Mouse (Mus musculus): ENCODE measurements around the gene 2310022A10Rik.
A peak's percentile ranks its signal among the peaks of the same experiment; 100 is the strongest.

2310022A10Rik gene

DNA sequence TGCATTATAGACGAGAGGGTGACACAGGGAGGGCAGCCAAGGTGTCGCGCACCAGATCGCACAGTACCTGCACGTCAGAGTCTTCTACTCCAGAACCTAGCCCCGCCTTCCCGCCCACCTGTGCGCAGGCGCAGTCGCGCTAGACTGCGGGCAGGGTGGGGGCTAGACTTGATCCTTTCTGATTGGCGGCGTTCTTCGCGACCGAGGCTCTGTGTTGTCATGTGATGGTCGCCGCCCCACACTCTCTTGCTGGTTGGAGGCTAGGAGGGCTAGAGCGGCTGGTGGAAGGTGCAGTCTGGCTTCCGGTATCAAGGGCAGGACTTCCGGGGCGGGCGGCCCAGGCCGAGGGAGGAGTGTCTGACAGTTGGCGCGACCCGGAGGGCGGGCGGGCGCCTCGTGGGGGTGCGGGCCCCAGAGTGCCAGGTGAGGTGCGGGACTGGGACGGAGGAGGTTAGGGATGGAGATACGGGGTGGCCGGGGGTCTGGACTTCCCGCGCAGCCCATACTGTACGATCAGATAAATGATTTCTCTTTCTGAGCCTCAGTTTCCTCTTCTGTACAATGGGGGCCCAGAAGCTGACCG lies at the start of gene 2310022A10Rik, which contains the start of gene Pld3:
2310022A10Rik (plus strand) TSS at position 303 of the 583 bp plus-strand sequence.
Pld3 (minus strand) TSS at position 288 of the 583 bp plus-strand sequence.
- DNase-seq, result peak; percentile 100

GRCm38 (mm10) chr7:27506765-27507370 lies 46.2 kb upstream of the 2310022A10Rik start:
- peak; percentile 92 for DNase-seq

- peak; percentile 100 for DNase-seq
Measured at GRCm38 (mm10) chr7:27507711-27508647, 45.1 kb upstream of the 2310022A10Rik start.

- DNase-seq, result peak; percentile 96
Measured at GRCm38 (mm10) chr7:27508648-27509005, 44.4 kb upstream of the 2310022A10Rik start.

- DNase-seq, result no peak
Measured at GRCm38 (mm10) chr7:27510809-27511208, 42.2 kb upstream of the 2310022A10Rik start.

DNA sequence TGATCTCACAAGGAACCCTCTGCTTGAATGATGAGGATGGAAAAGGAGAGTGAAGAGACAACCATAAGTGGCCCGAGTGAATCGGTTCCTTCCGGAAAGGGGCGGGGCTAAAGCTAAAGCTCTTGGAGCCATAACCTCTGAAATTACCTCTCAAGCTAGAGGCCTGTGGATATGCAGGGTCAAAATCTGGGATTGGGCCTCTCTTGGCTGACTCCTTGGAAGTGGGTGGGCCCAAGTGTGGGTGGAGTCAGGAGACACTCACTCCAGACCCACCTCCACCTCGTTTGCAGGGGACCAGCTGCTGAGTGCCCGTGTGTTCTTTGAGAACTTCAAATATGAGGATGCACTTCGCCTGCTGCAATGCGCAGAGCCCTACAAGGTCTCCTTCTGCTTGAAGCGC lies 38.1 kb upstream of the 2310022A10Rik start:
- no peak for DNase-seq

- DNase-seq, result peak; percentile 83
Measured at GRCm38 (mm10) chr7:27518314-27518713, 34.7 kb upstream of the 2310022A10Rik start.

GRCm38 (mm10) chr7:27520104-27520503 lies 32.9 kb upstream of the 2310022A10Rik start:
- peak; percentile 79 for DNase-seq

DNA sequence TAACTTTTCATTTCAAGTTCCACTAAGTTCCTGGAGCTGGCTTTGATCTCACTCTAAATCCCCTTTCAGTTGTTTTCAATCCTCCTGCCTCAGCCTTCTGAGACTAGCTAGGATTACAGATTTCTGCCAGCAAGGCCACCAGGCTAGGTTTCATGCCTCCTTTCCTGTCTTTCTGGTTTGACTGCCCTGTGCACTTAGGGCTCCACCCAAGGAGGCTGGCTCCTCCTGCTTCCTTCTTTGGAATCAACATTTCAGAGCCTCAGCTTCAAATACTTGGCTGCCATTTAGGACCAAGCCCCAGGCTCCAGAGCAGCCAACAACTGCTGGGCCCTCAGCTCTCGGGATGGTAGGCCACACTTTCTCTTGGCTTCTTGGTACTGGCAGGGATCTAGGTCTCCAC lies 32.4 kb upstream of the 2310022A10Rik start:
- DNase-seq, result peak; percentile 83

GRCm38 (mm10) chr7:27522967-27523366 lies 30.1 kb upstream of the 2310022A10Rik start, which contains the start of gene Hipk4:
Gene Hipk4, plus strand, starts transcription at chr7:27523267.
- DNase-seq, result no peak

DNA sequence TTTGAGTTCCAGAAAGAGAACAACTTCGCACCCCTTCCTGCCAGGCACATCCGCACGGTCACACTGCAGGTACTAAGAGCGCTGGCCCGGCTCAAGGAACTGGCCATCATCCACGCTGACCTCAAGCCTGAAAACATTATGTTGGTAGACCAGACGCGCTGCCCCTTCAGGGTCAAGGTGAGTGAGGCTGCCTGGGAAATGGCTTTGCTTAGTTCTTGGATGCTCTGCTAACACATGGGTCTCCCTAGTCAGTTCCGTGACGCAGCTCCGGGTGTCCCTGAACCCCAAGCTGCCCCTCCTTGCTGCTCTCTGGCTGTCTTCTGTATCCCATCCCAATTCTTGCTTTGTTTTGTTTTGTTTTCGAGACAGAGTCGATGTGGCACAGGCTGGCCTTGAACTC lies 29.2 kb upstream of the 2310022A10Rik start:
- peak; percentile 80 for DNase-seq

GRCm38 (mm10) chr7:27526039-27526827 lies 26.8 kb upstream of the 2310022A10Rik start:
- DNase-seq, result peak; percentile 94

GRCm38 (mm10) chr7:27529070-27529469 lies 24.0 kb upstream of the 2310022A10Rik start:
- DNase-seq, result peak; percentile 89

DNA sequence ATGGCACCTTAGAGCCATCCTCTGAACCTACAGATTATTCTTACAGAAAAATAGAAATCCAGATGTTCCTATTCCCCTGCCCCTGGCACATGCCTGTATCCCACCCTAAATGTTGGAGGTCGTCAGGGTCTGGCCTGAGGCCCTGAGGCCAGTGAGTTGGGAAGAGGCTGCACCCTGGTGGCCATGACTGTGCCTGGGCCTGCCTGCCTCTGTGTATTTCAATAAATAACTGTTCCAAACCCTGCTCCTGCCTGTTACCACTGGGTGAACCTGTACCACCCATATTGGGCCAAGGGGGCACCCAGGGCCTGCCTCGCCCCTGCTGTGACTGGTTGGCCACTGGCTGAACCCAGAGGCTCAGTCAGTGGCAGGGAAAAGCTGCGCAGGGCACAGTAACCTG lies 22.1 kb upstream of the 2310022A10Rik start:
- DNase-seq, result peak; percentile 88

GRCm38 (mm10) chr7:27531707-27532106 lies 21.3 kb upstream of the 2310022A10Rik start:
- DNase-seq, result no peak

DNA sequence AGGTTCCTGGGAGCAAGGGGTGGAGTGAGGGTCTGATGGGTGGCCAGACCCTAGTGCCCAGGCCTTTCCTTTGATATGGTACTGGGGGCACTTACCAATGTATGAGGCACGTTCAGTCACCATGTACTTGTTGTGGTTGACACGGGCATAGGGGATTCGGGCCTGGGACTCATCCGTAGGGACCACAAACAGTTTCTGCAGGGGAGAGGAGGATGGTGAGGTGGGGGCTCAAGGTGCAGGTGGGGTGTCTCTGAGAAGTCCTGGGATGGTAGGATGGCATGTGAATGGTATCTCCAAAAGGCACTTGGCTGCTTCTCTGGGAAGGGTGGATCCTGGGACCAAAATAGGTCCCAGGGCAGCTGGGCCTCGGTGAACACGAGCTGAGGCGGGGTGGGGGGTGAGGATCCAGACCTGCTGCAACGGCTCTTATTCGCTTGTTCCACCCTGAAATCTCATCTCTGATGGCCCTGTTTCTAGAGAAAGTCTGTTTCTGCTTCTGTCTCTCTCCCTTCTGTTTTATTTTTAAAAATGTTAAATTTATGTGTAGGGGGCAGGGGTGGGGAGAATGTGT lies 20.5 kb upstream of the 2310022A10Rik start:
- DNase-seq, result peak; percentile 90

- peak; percentile 87 for DNase-seq
Measured at GRCm38 (mm10) chr7:27535386-27535785, 17.6 kb upstream of the 2310022A10Rik start.

GRCm38 (mm10) chr7:27536618-27537017 lies 16.4 kb upstream of the 2310022A10Rik start:
- peak; percentile 92 for DNase-seq

DNA sequence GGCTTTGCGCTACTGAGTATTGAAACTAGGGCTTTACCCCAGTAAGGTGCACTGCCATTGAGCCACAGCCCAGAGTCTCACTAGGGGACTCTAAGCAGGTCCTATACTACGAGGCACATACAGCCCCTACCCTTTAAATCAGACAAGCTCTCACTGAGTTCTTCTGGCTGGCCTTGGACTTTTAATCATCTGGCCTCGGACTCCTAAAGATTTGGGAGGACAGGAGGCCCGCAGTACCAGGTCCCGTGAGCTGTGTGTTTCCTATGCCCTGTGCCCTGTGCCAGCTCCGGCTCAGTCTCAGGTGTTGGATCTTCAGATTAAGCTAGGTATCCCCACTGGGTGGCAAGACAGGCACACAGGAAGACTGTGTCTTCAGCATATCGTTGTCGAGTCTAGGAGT lies 15.0 kb upstream of the 2310022A10Rik start:
- DNase-seq, result no peak

DNA sequence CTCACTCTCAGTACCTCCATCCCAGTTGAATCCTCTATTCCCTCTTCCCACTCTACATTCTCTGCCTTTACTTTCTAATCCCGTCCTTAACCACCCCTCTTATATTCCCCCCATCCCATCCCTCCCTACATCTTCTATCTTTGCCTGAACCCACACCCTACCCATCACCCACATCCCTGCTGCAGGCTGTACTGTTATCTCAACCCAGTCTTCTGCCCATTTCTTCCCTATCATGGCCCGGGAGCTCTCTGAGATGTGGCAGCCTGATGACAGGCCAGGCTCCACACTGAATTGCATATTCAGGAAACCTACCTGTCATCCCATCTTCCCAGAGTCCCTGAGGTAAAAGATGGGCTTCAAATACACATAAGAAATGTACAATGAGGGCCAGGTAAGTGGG lies 14.2 kb upstream of the 2310022A10Rik start:
- DNase-seq, result no peak

- peak; percentile 85 for DNase-seq
Measured at GRCm38 (mm10) chr7:27540521-27540920, 12.5 kb upstream of the 2310022A10Rik start.

DNA sequence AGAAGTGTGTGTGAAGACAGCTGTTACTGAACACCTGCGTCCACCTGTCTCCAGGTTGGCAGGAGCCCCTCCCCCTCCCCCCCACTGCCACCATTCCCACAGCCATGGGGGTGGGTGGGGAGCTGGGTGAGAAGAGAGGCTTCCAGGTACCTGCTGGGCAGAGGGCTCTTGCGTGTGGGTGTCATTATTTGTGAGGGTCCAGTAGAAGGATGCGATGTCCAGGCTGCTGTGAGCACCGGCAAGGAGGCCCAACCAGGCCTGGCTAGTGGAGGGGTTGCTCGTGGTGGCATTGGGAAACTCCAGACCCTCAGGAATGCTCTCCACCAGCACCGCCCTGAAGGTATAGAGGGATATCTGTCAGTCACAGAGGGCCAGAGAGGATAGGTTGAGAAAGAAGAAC lies 12.1 kb upstream of the 2310022A10Rik start:
- DNase-seq, result peak; percentile 84
